Mouse (Mus musculus): ENCODE results near the gene Scgb2b27.
A peak's percentile ranks its signal among the peaks of the same experiment; 100 is the strongest.
"Not testable (repeated sequence)": the region's sequence is repeated elsewhere in the genome, so short reads cannot be mapped to it uniquely, and the experiment has no call there.

Gene Scgb2b27

DNA sequence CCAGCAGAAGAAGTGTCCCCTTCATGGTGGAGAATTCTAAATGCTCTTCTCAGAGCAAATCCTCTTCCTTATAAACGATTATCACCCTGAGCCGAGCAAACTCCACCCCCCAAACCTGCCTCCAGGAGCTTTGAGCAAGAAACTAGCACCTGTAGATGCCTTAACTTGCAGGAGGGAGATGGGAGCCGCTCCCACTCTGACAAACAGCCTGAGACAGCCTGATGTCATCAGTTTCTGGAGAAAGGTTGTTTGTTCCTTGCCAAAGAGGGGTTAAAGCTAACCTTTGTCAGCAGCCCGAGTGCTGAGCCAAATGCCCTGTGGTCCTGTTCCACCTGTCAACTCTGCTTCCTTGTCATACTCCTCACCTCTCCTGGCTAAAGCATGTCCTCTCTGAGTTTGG is at the start of gene Scgb2b27:
Gene Scgb2b27 (minus strand): TSS at position 101 of the 400 bp plus-strand sequence.
- no peak for DNase-seq (ENCODE audit: low spot score in 2 of 2)

DNA sequence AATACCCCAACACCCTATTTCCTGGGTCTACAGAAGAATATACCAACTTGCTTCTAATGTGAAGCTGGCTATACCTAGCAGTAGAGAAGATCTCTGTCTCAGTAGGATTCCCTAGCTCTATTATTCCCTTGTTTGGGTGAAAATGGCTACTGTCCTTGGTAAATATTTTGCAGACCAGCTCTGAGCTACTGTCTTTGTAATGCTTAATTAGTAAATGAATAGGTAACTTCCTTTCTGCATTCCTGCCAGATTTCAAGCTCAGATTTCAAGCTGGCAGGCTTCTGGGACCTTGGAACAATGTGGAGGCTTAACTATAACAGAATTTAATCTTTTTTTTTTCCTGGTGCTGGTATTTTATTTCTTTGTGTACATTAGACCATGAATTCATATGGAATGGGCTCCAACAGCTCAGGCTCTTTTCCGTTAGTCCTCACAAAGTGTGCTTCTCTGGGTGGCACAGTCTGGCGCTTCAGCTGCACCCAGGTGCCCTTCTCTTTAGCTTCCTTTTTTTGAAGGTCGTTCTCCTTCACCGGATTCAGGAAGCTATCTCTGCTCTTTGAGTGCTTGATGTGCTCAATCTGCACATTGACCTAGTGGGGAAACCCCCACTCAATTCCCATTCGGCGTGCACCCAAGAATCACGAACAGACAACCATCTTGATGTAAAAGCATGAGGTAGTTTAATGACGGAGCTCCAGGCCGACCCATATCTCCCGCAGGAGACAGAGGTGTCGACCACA is 22.5 kb upstream of the Scgb2b27 start:
- DNase-seq (ENCODE audit: low spot score in 2 of 2) = not testable (repeated sequence)

DNA sequence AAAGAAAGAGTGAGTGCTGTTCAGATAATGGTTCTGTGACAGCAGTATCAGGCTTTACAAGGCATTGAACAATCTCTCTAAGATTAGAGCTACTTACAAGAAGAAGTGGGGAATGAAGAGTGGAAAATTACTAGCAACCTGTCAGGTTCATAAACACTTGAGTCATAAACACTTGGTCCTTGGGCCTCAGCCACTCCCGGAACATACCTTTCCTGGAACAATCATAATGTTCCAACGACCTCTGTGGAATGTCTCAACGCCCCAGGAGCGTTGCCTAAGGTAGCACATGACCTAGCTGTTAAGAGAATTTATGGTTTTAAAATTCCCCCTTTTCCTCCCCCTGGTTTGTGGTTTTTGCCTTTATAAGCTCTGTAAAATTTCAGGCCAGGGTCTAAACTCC is 20.8 kb upstream of the Scgb2b27 start:
- DNase-seq (ENCODE audit: low spot score in 2 of 2) = not testable (repeated sequence)

DNA sequence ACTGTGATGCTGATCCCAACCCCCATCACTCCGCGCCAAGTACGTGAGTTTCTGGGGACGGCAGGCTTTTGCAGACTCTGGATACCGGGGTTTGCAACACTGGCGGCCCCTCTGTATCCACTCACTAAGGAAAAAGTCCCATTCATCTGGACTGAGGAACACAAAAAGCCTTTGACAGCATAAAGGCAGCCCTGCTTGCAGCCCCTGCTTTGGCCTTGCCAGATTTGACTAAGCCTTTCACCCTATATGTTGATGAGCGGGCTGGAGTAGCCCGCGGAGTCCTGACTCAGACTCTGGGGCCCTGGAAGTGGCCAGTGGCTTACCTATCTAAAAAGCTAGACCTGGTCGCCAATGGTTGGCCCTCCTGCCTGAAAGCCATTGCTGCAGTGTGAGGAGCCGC is 16.3 kb upstream of the Scgb2b27 start:
- no peak for DNase-seq (ENCODE audit: low spot score in 2 of 2)

DNA sequence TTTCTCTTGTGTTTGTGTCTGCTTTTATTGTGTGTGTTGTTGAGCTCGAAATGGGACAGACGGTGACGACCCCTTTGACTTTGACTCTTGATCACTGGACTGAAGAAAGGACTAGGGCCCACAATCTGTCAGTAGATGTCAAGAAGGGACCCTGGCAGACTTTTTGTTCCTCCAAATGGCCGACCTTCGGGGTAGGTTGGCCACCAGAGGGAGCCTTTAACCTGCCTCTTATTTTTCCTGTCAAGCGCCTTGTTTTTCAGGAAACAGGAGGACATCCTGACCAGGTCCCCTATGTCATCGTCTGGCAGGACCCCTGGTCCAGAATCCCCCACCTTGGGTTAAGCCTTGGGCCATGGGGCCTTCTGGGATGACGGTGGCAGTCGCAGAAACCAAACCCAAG is 13.5 kb upstream of the Scgb2b27 start:
- not testable (repeated sequence) for DNase-seq (ENCODE audit: low spot score in 2 of 2)

DNA sequence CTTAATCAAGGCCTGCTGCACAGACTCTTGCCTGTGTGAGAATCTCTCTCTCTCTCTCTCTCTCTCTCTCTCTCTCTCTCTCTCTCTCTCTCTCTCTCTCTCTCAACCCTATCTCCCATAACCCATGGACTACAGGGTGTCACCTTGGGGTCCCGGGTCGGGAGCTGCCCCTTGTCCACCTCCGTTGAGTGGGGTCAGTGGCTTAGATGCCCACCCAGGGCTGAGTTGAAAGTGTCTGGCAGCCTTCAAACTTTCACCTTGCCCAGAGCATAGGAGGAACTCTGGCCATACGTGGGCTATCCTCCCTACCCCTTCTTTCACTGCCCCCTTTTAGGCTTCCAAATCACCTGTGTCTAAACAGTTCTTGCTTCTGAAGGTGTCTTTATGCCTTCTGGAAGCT is 11.9 kb upstream of the Scgb2b27 start:
- DNase-seq (ENCODE audit: low spot score in 2 of 2) = no peak

DNA sequence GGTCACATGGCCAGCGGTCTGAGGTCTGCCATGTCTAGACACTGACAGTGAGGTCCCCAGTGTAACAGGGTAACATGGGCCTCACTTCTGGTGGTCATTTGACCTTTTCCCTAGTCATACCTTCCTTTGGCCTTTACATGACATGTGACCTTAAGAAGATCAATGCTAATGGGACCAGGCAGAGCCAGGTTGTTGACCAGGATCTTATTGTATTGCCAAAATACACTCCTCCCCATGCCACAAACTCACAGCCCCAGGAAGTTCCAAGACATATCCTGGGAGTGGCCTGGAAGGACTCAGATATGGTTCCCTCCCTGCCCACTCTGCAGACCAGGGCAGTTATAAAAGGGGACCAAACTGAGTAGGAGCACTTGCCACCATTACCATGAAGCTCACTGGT is 7.4 kb upstream of the Scgb2b27 start, which contains the start of gene Scgb1b27:
Gene Scgb1b27 (plus strand): TSS at position 301 of the 400 bp plus-strand sequence.
- not testable (repeated sequence) for DNase-seq (ENCODE audit: low spot score in 2 of 2)

DNA sequence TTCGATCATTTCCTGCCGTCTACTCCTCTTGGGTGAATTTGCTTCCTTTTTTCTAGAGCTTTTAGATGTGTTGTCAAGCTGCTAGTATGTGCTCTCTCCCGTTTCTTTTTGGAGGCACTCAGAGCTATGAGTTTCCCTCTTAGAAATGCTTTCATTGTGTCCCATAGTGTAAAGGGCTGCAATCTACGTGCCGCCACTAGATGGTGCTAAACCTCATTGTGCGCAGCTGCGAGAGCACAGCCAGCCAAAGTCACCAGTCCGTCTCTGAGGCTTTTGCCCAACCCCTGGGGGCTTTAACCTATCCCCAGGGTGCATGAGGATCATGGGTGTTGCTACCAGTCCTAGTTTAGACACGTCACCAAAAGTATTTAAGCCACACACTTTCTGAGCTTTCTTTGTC is 31.5 kb downstream of the Scgb2b27 start:
- DNase-seq (ENCODE audit: low spot score in 2 of 2) = peak; percentile 9 to 16
